Mouse (Mus musculus) myocyte (in vitro differentiated cells): ENCODE results near the gene Gpc6. TPM values are rescaled to one million over a fixed set of nuclear protein-coding genes. Genes with fewer than 3 reads are reported as not detected.

Experiments used
- H3K27me3 ChIP-seq: one replicate; pipeline ENCODE4 v1.6.1; 2011; ENCODE audit not compliant: control insufficient read depth, insufficient read depth, insufficient read length
- H3K36me3 ChIP-seq: one replicate; pipeline ENCODE4 v1.6.1; 2011; ENCODE audit not compliant: control insufficient read depth, insufficient read depth
- H3K4me2 ChIP-seq: one replicate; pipeline ENCODE4 v1.6.1; 2011; ENCODE audit warnings: low read depth, control low read depth
- H3K4me3 ChIP-seq: one replicate; pipeline ENCODE4 v1.5.1; 2011; ENCODE audit warnings: mild to moderate bottlenecking, control low read depth, moderate library complexity
- H3K79me2 ChIP-seq: one replicate; pipeline ENCODE4 v1.6.1; 2011; ENCODE audit not compliant: control insufficient read depth, insufficient read depth
- H3ac ChIP-seq: one replicate; pipeline ENCODE4 v1.6.1; 2011; ENCODE audit not compliant: control insufficient read depth, insufficient read length
- CEBPB ChIP-seq: IDR thresholded peaks from 2 replicates; pipeline ENCODE4 v1.6.1; 2011; ENCODE audit warnings: mild to moderate bottlenecking, moderate library complexity; ENCODE audit not compliant: poor library complexity, insufficient read depth, severe bottlenecking
- E2F4 ChIP-seq: IDR thresholded peaks from one replicate; pipeline ENCODE4 v1.6.1; 2011; ENCODE audit warnings: mild to moderate bottlenecking, control low read depth, moderate library complexity; ENCODE audit not compliant: insufficient read depth
- MAX ChIP-seq: IDR thresholded peaks from one replicate; pipeline ENCODE4 v1.6.1; 2011; ENCODE audit warnings: low read depth, mild to moderate bottlenecking, control low read depth
- MYOD1 ChIP-seq, 3 experiments: IDR thresholded peaks; one replicate each; pipeline ENCODE4 v1.6.1; 2011; ENCODE audit warnings: control low read depth in 2 of 3, low read depth in 2 of 3, mild to moderate bottlenecking in 2 of 3, moderate library complexity in 1 of 3; ENCODE audit not compliant: insufficient read length in 2 of 3, control insufficient read depth in 1 of 3
- MYOG ChIP-seq, 3 experiments: IDR thresholded peaks; one replicate each; pipeline ENCODE4 v1.6.1; 2011; ENCODE audit warnings: control low read depth in 2 of 3, low read depth in 2 of 3, mild to moderate bottlenecking in 2 of 3; ENCODE audit not compliant: insufficient read length in 2 of 3, control insufficient read depth in 1 of 3, insufficient read depth in 1 of 3
- POLR2A ChIP-seq: IDR thresholded peaks from one replicate; pipeline ENCODE4 v1.6.1; 2011; ENCODE audit warnings: low read depth, mild to moderate bottlenecking, control low read depth, moderate library complexity; ENCODE audit not compliant: insufficient read length
- POLR2AphosphoS2 ChIP-seq: IDR thresholded peaks from one replicate; pipeline ENCODE4 v1.6.1; 2011; ENCODE audit warnings: low read depth, control low read depth; ENCODE audit not compliant: insufficient read length
- REST ChIP-seq: IDR thresholded peaks from one replicate; pipeline ENCODE4 v1.6.1; 2011; ENCODE audit warnings: mild to moderate bottlenecking, control low read depth, moderate library complexity; ENCODE audit not compliant: insufficient read depth, insufficient read length
- SRF ChIP-seq: IDR thresholded peaks from one replicate; pipeline ENCODE4 v1.6.1; 2011; ENCODE audit warnings: low read depth; ENCODE audit not compliant: control insufficient read depth, insufficient read length
- TCF12 ChIP-seq: IDR thresholded peaks from one replicate; pipeline ENCODE4 v1.6.1; 2011; ENCODE audit warnings: mild to moderate bottlenecking, control low read depth; ENCODE audit not compliant: poor library complexity, insufficient read depth, severe bottlenecking
- TCF3 ChIP-seq: IDR thresholded peaks from one replicate; pipeline ENCODE4 v1.6.1; 2011; ENCODE audit warnings: low read depth, control low read depth; ENCODE audit not compliant: insufficient read length
- USF1 ChIP-seq: IDR thresholded peaks from one replicate; pipeline ENCODE4 v1.6.1; 2011; ENCODE audit warnings: low read depth, mild to moderate bottlenecking, control low read depth, moderate library complexity
- polyA plus RNA-seq: library from polyadenylated mRNA; unstranded; fragments of >200 nt; fragmentation: generic; extraction: Trizol; gene quantifications from one replicate; pipeline ENCODE4 v1.2.1, GENCODE M21; 2012; ENCODE audit warnings: missing spikeins

Gpc6 gene
- polyA plus RNA-seq, 1 experiment: 5.0 TPM

DNA sequence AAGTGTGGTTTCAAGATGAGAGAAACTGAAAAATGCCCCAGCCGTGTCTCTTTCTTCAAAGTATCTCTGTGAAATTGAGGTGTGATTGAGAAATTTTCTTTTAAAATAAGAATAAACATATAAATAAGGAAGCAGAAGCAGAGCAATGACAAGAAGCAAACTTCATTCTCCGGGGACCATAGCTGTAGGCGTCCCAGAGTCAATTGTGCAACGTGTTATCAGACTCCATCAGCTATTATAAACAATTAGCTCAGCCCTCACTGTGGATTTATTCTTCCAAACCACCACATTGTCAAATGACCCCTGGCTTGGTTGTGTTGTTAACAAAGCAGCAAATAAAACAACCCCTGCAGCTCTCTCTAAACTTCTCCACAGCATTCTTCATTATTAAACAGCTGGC is 466.3 kb downstream of the Gpc6 start:
- H3ac ChIP-seq: no peak overlapping the region
- no peaks in the 10 kb centered on the region for H3K36me3 ChIP-seq
- no peaks in the 10 kb centered on the region for H3K27me3 ChIP-seq
- TF ChIP-seq CEBPB (peak; percentile 65), REST (no peak), TCF3 (no peak), TCF12 (no peak)
- no peaks in the 10 kb centered on the region for H3K79me2 ChIP-seq
- no peak overlapping the region for H3K4me3 ChIP-seq
- H3K4me2 ChIP-seq: peak overlapping the region; percentile 32

DNA sequence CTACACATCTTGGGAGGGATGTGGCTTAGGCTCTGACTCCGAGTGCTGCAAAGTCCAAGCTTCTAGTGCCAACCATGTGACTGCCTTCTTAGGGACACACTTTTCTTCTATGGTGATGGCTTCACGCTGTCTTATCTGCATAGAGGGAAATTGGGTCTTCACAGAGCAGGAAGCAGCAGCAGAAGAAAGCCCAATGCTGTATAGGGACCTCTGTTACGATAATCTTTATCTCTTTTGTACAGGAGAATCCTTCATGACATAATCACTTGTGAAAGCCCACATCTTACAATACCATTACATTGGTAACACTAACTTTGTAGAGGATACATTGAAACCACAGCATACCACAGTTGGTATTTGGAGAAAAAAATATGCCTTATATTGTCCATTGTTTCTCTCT is 472.1 kb downstream of the Gpc6 start:
- no peak overlapping the region for H3ac ChIP-seq
- no peak overlapping the region for H3K4me2 ChIP-seq
- TF ChIP-seq TCF3: no peak
- no peak for TF ChIP-seq REST
- TF ChIP-seq POLR2AphosphoS2: no peak
- TF ChIP-seq SRF: no peak
- TF ChIP-seq CEBPB: no peak
- TF ChIP-seq E2F4: no peak
- TF ChIP-seq MYOG (IDR thresholded peaks at IDR 0.05; ENCODE audit: control insufficient read depth in 1 of 3, insufficient read depth in 1 of 3, insufficient read length in 2 of 3, low read depth in 2 of 3): no peak
- no peak for TF ChIP-seq USF1
- no peak for TF ChIP-seq MAX
- TF ChIP-seq MYOD1 (IDR thresholded peaks at IDR 0.05; ENCODE audit: control insufficient read depth in 1 of 3, insufficient read length in 2 of 3, low read depth in 2 of 3): no peak
- TF ChIP-seq POLR2A: no peak
- no peak for TF ChIP-seq TCF12
- H3K36me3 ChIP-seq: no peaks in the 10 kb centered on the region
- H3K27me3 ChIP-seq: no peaks in the 10 kb centered on the region
- no peaks in the 10 kb centered on the region for H3K79me2 ChIP-seq
- no peak overlapping the region for H3K4me3 ChIP-seq

DNA sequence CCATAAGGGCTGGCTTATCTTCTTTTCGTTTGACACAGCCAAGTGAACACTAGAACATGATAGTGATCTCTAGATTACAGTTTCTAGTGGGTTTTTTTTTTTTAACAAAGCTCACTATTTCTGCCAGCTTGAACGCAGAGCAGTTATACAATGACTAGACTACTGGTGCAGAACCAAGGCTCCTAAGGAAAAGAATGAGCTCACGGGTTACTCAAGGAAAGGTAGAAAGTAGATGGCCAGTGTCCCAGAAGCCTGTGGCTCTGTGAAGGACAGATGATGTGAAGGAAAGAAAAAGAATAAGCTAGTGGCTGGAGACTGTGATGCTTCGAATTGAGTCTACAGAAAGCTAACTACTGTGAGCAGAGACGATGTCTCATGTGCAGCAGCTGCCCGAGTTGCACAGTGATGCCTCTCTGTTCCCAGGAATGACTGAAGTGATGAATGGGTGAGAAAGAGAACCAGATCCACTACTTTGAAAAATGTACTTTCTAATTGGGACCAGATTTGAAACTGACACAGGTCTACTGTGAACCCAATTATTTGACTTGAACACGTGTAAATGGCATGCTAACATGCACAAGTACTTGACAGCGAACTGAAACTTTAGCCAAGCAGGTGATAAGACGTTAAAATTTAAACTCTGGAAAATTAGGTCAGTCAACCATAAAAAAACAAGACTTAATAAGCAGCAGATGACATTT is 482.9 kb downstream of the Gpc6 start:
- H3K4me2 ChIP-seq: no peak overlapping the region

DNA sequence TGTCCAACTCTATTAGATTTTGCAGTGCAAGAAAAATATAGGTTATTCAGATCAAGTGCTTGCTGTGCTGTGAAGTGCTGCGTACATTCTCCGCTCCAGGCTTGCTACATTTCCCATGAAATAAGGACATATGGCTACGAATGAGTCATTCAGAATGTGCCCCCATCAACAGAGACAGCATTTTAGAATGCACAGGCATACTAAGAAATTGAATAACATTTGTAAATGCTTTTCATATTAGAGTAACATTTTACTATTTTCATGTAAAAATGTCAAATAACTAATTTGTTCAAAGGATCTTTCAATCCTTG is 483.4 kb downstream of the Gpc6 start:
- no peak overlapping the region for H3K4me2 ChIP-seq
- H3K4me3 ChIP-seq: no peak overlapping the region
- H3K27me3 ChIP-seq: no peaks in the 10 kb centered on the region
- no peaks in the 10 kb centered on the region for H3K36me3 ChIP-seq
- TF ChIP-seq MYOG (IDR thresholded peaks at IDR 0.05; ENCODE audit: control insufficient read depth in 1 of 3, insufficient read depth in 1 of 3, insufficient read length in 2 of 3, low read depth in 2 of 3) (no peak), E2F4 (no peak), MAX (no peak), REST (no peak), MYOD1 (IDR thresholded peaks at IDR 0.05; ENCODE audit: control insufficient read depth in 1 of 3, insufficient read length in 2 of 3, low read depth in 2 of 3) (no peak), TCF3 (no peak), CEBPB (no peak), SRF (no peak), USF1 (no peak), POLR2AphosphoS2 (no peak), TCF12 (no peak), POLR2A (no peak)
- H3ac ChIP-seq: no peak overlapping the region
- no peaks in the 10 kb centered on the region for H3K79me2 ChIP-seq

More for the DNA sequence above, 482.9 kb downstream of the Gpc6 start:
- TF ChIP-seq CEBPB: no peak
- no peak for TF ChIP-seq REST
- TF ChIP-seq USF1: no peak
- no peak for TF ChIP-seq TCF12
- TF ChIP-seq MAX: no peak
- TF ChIP-seq POLR2A: no peak
- no peak for TF ChIP-seq MYOD1 (IDR thresholded peaks at IDR 0.05; ENCODE audit: control insufficient read depth in 1 of 3, insufficient read length in 2 of 3, low read depth in 2 of 3)
- no peak for TF ChIP-seq MYOG (IDR thresholded peaks at IDR 0.05; ENCODE audit: control insufficient read depth in 1 of 3, insufficient read depth in 1 of 3, insufficient read length in 2 of 3, low read depth in 2 of 3)
- TF ChIP-seq SRF: no peak
- no peak for TF ChIP-seq TCF3
- no peak for TF ChIP-seq E2F4
- TF ChIP-seq POLR2AphosphoS2: no peak
- Histone ChIP-seq H3ac (no peak overlapping the region), H3K4me3 (no peak overlapping the region), H3K79me2 (no peaks in the 10 kb centered on the region), H3K27me3 (no peaks in the 10 kb centered on the region), H3K36me3 (no peaks in the 10 kb centered on the region)

DNA sequence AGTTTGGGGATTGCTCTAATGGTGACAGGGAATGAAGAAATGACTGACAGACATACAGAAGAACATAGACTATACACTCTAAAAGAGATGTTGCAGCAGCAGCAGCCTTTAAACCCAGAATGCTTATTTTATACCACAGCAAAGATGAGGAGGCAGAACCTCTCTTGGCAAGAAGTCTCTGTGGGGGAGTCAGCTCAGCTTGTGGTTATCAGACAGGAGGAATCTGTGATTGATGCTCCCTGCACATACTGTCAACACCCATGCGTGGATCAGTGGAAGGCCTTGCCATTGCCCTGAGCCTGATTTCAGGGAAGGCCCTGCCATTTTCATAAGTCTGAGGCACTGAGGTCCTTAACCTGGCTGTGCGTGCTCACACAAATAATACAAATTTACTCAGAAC is 484.7 kb downstream of the Gpc6 start:
- H3ac ChIP-seq: no peak overlapping the region
- H3K27me3 ChIP-seq: no peaks in the 10 kb centered on the region
- TF ChIP-seq SRF (no peak), POLR2A (no peak)
- no peak overlapping the region for H3K4me3 ChIP-seq
- no peak overlapping the region for H3K4me2 ChIP-seq
- H3K36me3 ChIP-seq: no peaks in the 10 kb centered on the region
- no peaks in the 10 kb centered on the region for H3K79me2 ChIP-seq
